Mouse (Mus musculus) lung, embryonic 14.5 days (tissue): ENCODE data around the gene Vmn2r16. TPM values are rescaled to one million over a fixed set of nuclear protein-coding genes. Genes with fewer than 3 reads are reported as not detected.

Source experiments
- ATAC-seq: fragments of 200-750 bp; cut with Nextera tagmentation; 2 replicates; pipeline ENCODE4 v1.8.0; 2017; ENCODE audit warnings: mild to moderate bottlenecking, moderate TSS enrichment, moderate library complexity; ENCODE audit not compliant: insufficient read depth
- DNase-seq: peaks from one replicate; pipeline ENCODE4 v3.0.0-alpha.2; 2015
- H3K27ac ChIP-seq: fragments of 300-500 bp; sonication (generic); 2 replicates; pipeline ENCODE4 v1.5.1; 2014; ENCODE audit warnings: low read depth, mild to moderate bottlenecking, moderate library complexity
- H3K27me3 ChIP-seq: fragments of 300-500 bp; sonication (generic); 2 replicates; pipeline ENCODE4 v1.6.1; 2014; ENCODE audit warnings: low read length, control low read depth; ENCODE audit not compliant: insufficient read depth
- H3K36me3 ChIP-seq: fragments of 300-500 bp; sonication (generic); 2 replicates; pipeline ENCODE4 v1.6.1; 2014; ENCODE audit warnings: control low read depth; ENCODE audit not compliant: insufficient read depth
- H3K4me1 ChIP-seq: fragments of 300-500 bp; sonication (generic); 2 replicates; pipeline ENCODE4 v1.6.1; 2014; ENCODE audit warnings: antibody characterized with exemption, control low read depth; ENCODE audit not compliant: insufficient read depth
- H3K4me2 ChIP-seq: fragments of 300-500 bp; sonication (generic); 2 replicates; pipeline ENCODE4 v1.6.1; 2014; ENCODE audit warnings: mild to moderate bottlenecking
- H3K4me3 ChIP-seq: fragments of 300-500 bp; sonication (generic); 2 replicates; pipeline ENCODE4 v1.5.1; 2014; ENCODE audit warnings: low read depth, low read length
- H3K9ac ChIP-seq: fragments of 300-500 bp; sonication (generic); 2 replicates; pipeline ENCODE4 v1.6.1; 2014
- H3K9me3 ChIP-seq: fragments of 300-500 bp; sonication (generic); 2 replicates; pipeline ENCODE4 v1.6.1; 2016; ENCODE audit warnings: low read depth, low read length, control low read depth
- CTCF ChIP-seq: IDR thresholded peaks from 2 replicates; pipeline ENCODE4 v1.5.1; 2016; ENCODE audit warnings: antibody characterized with exemption, low read depth
- WGBS: fragments of 180-500 bp; shearing (Covaris S2); extraction: QIAGEN DNeasy Blood & Tissue Kit; methylation state at CpG from one replicate; pipeline ENCODE4 v1.1.7; 2014; 5-methylcytosine and 5-hydroxymethylcytosine counted together
- polyA plus RNA-seq: library from polyadenylated mRNA; unstranded; fragments of >200 nt; fragmentation: Nextera tagmentation; extraction: Ambion mirVana; gene quantifications from 2 replicates; pipeline ENCODE4 v1.2.1, GENCODE M21; 2014

Gene Vmn2r16
- not detected in 2 replicates for polyA plus RNA-seq

DNA sequence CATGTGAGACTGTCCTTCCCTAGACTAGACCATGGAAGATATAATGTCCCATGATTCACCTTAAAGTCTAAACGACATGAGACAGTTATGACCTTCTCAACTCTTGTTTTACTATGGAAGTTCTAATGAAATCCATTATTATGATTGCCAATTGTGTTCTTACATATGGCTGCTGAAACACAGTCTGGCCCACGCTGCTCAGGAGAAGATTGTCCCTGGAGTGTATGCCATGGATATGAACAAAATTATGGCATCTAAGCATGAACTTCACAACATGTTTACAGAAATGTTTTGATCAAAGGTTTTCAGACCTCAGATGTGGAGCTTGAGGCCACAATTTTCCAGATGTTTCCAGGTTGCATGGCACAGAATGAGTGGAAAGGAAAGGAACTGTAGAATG lies at the start of gene Vmn2r16:
Gene Vmn2r16 (plus strand): TSS at position 301 of the 400 bp plus-strand sequence.
- ATAC-seq: no peak
- 42% methylated on average over 2 of the region's 2 CpGs for WGBS

DNA sequence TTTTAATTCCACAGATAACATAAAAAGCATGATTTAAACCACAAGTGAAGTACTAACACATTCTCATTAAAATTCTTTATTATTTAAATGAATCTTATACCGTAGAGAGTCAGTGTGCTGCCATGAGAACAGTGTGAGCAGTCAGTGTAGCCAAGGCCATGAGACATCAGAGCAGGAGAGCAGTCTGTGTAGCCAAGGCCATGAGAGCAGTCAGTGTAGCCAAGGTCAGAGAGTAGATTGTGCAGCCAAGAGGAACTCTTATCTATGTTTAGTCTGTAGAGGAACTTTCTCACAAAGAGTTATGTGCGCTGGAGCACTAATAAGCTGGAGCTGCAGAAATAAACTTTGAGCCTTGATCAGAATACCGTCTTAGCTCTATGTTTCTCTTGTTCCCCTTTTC lies 35.3 kb upstream of the Vmn2r16 start:
- no peaks in the 10 kb centered on the region for H3K36me3 ChIP-seq
- WGBS: 74% methylated on average over 3 of the region's 3 CpGs
- TF ChIP-seq CTCF: no peak
- H3K27me3 ChIP-seq: no peaks in the 10 kb centered on the region
- ATAC-seq (no peak), DNase-seq (no peak)
- no peaks in the 10 kb centered on the region for H3K4me1 ChIP-seq
- no peak overlapping the region for H3K4me2 ChIP-seq
- H3K4me3 ChIP-seq: no peak overlapping the region
- H3K27ac ChIP-seq: no peak overlapping the region
- no peaks in the 10 kb centered on the region for H3K9me3 ChIP-seq
- no peak overlapping the region for H3K9ac ChIP-seq

More for the DNA sequence above, at the start of gene Vmn2r16:
- no peak within 1 kb of the TSS for H3K27ac ChIP-seq
- no peak within 1 kb of the TSS for H3K4me3 ChIP-seq
- H3K9ac ChIP-seq: no peak within 1 kb of the TSS
- H3K4me1 ChIP-seq: no peaks in the 10 kb centered on the region
- H3K27me3 ChIP-seq: no peaks in the 10 kb centered on the region
- no peaks in the 10 kb centered on the region; the same call in 1 of the 2 replicates for H3K9me3 ChIP-seq
- H3K36me3 ChIP-seq: no peaks in the 10 kb centered on the region
- no peak within 1 kb of the TSS for H3K4me2 ChIP-seq
- no peak for TF ChIP-seq CTCF
- DNase-seq: no peak

DNA sequence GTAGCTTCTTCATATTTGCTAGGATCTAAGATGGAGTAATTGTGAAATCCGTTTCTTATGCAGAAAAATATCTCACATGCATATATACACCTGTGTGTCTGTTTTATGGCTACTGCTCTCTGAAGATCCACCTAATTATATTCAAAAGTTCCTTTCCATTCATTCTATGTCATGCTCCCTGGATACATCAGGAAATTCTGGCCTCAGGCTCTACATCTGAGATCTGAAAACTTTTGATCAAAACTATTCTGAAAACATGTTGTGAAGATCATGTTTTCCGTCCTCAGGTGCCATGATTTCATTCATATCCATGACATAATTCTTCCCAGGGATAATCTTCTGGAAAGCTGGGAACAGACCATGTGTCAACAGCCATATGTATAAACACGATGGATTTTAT lies 32.4 kb upstream of the Vmn2r16 start, which contains the start of gene Vmn2r15:
Gene Vmn2r15 (minus strand): TSS at position 101 of the 400 bp plus-strand sequence.
- no peaks in the 10 kb centered on the region for H3K9me3 ChIP-seq

DNA sequence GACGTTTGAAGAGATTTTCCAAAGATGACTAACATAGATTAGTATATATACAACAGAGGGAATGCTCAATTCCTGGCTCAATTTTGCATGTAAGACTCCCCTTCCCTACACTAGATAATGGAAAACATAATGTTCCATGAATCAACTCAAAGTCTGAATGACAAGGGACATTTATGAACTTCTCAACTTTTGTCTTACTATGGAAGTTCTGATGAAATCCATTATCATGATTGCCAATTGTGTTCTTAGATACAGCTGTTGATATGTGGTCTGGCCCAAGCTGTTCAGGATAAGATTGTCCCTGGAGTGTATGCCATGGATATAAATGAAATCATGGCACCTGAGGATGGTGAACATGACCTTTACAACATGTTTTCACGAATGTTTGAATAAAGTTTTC lies 89.4 kb downstream of the Vmn2r16 start, which contains the start of gene Vmn2r17:
Gene Vmn2r17 (plus strand): TSS at position 301 of the 400 bp plus-strand sequence.
- 45% methylated on average over 2 of the region's 2 CpGs for WGBS
- H3K27ac ChIP-seq: no peak within 1 kb of the TSS
- TF ChIP-seq CTCF: no peak

More for the DNA sequence above, 32.4 kb upstream of the Vmn2r16 start, which contains the start of gene Vmn2r15:
- TF ChIP-seq CTCF: no peak
- DNase-seq (no peak), ATAC-seq (no peak)
- Histone ChIP-seq H3K27ac (no peak within 1 kb of the TSS), H3K36me3 (no peaks in the 10 kb centered on the region), H3K4me2 (no peak within 1 kb of the TSS), H3K9ac (no peak within 1 kb of the TSS), H3K27me3 (no peaks in the 10 kb centered on the region), H3K4me3 (no peak within 1 kb of the TSS), H3K4me1 (no peaks in the 10 kb centered on the region)
- 48% methylated on average over 3 of the region's 3 CpGs for WGBS

More for the DNA sequence above, 89.4 kb downstream of the Vmn2r16 start, which contains the start of gene Vmn2r17:
- no peaks in the 10 kb centered on the region for H3K4me1 ChIP-seq
- no peaks in the 10 kb centered on the region for H3K27me3 ChIP-seq
- no peaks in the 10 kb centered on the region for H3K36me3 ChIP-seq
- H3K9me3 ChIP-seq: no peaks in the 10 kb centered on the region; the same call in 1 of the 2 replicates
- ATAC-seq (no peak), DNase-seq (no peak)
- H3K9ac ChIP-seq: no peak within 1 kb of the TSS
- no peak within 1 kb of the TSS for H3K4me2 ChIP-seq
- H3K4me3 ChIP-seq: no peak within 1 kb of the TSS

Other genes starting within 250 kb of the Vmn2r16 start
- gene Vmn2r12, start 232.2 kb upstream of the Vmn2r16 start, polyA plus RNA-seq: not detected in 2 replicates
- gene Vmn2r13, start 138.0 kb upstream of the Vmn2r16 start, polyA plus RNA-seq: not detected in 2 replicates
- not detected in 2 replicates for gene Vmn2r14, start 105.5 kb upstream of the Vmn2r16 start, polyA plus RNA-seq
- gene Vmn2r15, start 32.5 kb upstream of the Vmn2r16 start, polyA plus RNA-seq: not detected in 2 replicates
- not detected in 2 replicates for gene Vmn2r17, start 89.5 kb downstream of the Vmn2r16 start, polyA plus RNA-seq
- gene Crlf2, start 228.8 kb downstream of the Vmn2r16 start, polyA plus RNA-seq: 10.7 and 10.9 TPM in 2 replicates